Mouse (Mus musculus) hematopoietic multipotent progenitor cell, adult 10-12 weeks (in vitro differentiated cells): ENCODE data around the gene Tagln. TPM values are rescaled to one million over a fixed set of nuclear protein-coding genes. Genes with fewer than 3 reads are reported as not detected.

ENCODE experiments used
- polyA plus RNA-seq: library from polyadenylated mRNA; stranded (reverse); fragments of >175 nt; gene quantifications from 2 replicates; pipeline ENCODE4 v1.2.3, GENCODE M21; 2012; ENCODE audit warnings: low replicate concordance

Gene Tagln
- 0.72 and 2.9 TPM in 2 replicates for polyA plus RNA-seq

DNA sequence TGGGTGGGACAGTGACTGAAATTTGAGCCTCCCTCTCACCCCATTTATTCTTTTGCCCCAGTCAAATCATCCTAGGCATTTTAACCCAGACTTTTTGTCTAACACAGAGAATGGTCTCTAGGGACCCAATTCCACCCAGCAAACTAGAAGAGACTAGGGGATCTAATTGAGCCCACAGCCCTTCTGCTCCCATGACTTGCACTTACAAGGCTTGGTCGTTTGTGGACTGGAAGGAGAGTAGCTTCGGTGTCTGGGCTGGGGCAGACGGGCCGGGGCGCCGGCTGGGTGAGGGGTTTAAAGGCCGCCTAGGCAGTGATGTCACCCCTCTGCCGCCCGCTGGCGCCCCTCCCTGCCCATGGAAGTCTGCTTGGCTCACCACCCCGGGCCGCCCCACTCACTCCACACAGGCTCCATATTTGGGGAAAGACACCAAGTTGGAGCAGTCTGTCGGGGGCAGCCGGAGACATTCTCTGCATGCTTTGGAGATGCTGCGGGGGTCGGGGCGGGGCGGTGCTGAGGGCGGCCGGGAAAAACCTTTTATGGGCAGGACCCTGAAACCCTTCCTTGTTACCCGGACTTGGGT is at the start of gene Tagln:
Gene Tagln (minus strand): TSS at position 431 of the 583 bp plus-strand sequence.

DNA sequence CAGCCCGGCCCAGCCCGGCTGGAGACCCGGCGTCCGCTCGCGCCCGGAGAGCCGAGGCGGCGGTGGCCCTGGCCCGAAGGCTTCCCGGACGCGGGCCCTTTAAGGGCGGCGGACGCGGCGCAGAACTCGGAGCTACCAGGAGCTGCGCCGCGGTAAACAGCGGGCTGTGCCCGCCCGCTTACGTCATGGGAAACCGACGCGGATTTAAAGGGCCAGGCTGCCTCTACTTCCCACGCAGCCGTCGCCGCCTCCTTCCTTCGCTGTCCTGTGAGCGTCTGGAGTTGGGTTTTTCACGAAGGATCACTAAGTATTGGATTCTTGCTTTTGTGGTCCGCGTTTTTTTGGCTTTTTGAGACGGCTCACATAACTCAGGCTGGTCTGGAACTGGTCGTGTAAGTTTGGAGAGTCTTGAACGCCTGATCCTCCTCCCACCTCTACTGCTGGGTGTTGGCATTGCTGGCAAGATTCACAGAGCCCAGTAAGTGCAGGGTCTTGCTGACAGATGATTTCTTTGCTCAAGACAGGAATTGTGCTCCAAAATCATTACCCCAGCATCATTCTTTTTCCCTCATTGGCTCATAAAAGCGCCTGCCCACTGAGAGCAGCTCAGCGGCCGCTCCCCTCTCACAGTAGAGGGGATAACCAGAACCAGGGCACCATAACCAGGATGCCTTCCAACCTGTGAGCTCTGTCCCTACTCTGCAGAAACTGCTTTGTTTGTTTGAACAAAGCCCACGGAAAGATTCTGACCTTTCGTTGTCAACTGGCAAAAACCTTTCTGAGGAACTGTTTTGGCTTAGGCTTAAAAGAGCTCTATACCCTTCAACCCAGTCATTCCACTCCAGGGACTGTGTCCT is 19.5 kb upstream of the Tagln start, which contains the start of gene Sidt2:
Gene Sidt2 (minus strand): TSS at position 152 of the 857 bp plus-strand sequence.

DNA sequence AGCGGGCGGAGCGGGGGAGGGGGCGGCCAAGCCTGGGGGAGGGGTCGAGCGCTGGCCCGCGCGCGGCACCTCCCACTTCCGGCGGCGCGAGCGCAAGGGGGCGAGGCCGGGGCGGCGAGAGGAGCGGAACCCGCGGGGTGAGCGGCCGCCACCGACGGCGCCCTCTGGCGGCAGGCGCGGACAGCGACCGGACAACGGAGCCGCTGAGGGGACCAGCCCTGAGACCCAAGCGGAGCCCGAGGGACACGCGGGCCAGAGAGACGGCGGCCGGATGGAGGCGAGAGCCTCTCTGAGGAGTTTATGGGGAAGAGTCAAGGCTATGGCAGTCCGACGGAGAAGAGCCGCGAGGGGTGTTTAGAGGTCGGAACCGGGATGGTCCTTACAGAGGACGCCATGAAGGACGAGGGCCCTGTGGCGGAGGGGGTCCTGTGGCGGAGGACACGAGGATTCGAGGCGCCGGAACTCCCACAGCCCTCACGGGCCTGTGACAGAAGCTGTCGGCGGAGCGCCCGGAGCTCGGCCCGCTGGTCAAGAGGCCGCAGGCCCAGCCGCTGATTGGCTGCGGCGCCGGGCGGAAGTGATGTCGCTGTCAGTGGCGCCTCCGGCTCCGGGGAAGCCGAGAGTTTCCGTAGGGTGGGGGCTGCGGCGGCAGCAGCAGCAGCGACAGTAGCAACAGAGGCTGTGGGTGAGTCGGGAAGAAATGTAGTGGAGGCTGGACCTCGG is 29.3 kb downstream of the Tagln start, which contains the start of the genes Pcsk7 and Rnf214:
Gene Pcsk7 (plus strand): TSS at position 143 of the 723 bp plus-strand sequence.
Gene Rnf214 (minus strand): TSS at position 557 of the 723 bp plus-strand sequence.

Other genes starting within 250 kb of the Tagln start
- 95.1 and 185 TPM in 2 replicates for gene Cep164, start 107.4 kb downstream of the Tagln start, polyA plus RNA-seq
- 0.46 and 0.89 TPM in 2 replicates for gene Bace1, start 97.5 kb downstream of the Tagln start, polyA plus RNA-seq
- gene Pcsk7, start 29.6 kb downstream of the Tagln start, polyA plus RNA-seq: 12.6 and 13.0 TPM in 2 replicates
- 11.7 and 16.1 TPM in 2 replicates for gene Rnf214, start 29.1 kb downstream of the Tagln start, polyA plus RNA-seq
- gene Sidt2, start 19.2 kb upstream of the Tagln start, polyA plus RNA-seq: 66.6 and 188 TPM in 2 replicates
- 59.1 and 67.6 TPM in 2 replicates for gene Pafah1b2, start 76.6 kb upstream of the Tagln start, polyA plus RNA-seq
- 17.7 and 19.2 TPM in 2 replicates for gene Sik3, start 76.8 kb upstream of the Tagln start, polyA plus RNA-seq